Mouse (Mus musculus) thymus, postnatal 36 days (tissue): ENCODE data around the gene Mageb3.
A peak's percentile ranks its signal among the peaks of the same experiment; 100 is the strongest.
"Not testable (repeated sequence)": the region's sequence is repeated elsewhere in the genome, so short reads cannot be mapped to it uniquely, and the experiment has no call there.

Experiments used
- DNase-seq, 2 experiments: peaks; one replicate each; pipeline ENCODE4 v3.0.0; 2022; ENCODE audit warnings: mixed read lengths in 2 of 2

Mageb3 gene

DNA sequence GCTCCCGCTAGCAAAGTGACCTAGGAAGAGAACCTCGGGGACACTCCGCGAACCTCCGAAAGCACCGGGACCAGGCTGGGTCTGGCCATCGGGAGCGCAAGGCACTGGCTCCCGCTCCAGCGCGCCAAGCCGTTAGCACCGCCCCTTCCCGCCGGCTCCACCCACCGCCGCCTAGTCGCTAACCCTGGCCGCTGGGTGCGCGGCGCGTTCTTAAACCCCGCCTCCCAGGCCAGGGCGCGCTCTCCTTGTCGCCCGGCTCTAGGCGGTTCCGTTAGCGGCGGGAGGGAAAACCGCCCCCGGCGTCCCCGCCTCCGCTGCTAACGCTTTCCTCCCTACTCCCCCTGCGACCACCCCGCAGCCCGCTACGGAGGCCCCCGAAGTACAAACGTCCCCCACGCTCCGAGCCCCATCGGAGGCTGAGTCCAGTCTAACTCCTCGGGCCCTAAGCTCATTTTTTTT, at the start of gene Mageb3, which contains the start of gene Ctdspl2:
Gene Mageb3, minus strand, starts transcription at position 328 of the 459 bp plus-strand sequence.
Gene Ctdspl2, plus strand, starts transcription at position 237 of the 459 bp plus-strand sequence.
- DNase-seq = peak; percentile 98

DNA sequence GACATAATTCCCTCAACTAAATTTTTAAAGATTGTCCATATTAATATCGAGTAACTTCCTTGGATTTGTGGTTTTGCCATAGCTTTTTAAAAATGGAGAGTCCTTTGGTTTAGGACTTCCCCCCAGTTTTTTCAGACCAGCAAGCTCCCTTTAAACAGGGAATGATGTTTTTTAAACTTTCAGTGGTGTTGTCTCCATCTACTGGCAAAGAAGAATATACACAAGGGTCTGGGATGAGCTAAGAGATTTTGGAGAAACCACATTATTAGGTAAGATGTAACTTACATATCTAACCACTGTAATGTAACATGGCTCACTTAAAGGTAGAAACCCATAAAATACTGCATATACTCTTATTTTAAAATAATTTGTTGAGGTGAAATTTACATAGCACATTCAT, 39.8 kb upstream of the Mageb3 start:
- no peak for DNase-seq

DNA sequence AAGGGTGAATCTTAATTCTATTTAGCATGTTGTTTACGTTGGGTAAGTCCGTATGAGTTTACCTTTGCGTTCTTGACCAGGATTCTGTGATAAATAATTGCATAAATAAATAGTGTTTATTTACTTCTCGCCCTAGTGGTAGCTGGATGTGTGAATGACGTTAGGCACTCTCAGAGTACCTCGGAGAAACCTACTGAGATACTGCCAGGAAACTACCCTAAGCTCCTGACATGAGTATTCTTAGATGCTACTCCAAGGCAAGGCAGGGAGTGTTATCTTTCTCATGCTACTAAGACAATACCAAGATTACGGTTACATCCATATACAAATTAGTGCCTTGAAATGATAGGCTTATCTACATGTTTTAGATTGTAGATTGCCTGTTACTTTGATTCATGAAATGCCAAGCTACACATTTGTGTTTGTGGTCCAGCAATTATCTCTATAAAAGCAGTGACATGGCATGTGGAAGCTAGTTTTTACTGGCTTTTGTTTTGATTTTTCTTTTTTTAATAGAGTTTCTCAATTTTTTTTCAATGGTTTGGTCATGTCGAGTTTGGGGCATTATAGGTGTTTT, 1.4 kb upstream of the Mageb3 start:
- no peak for DNase-seq

DNA sequence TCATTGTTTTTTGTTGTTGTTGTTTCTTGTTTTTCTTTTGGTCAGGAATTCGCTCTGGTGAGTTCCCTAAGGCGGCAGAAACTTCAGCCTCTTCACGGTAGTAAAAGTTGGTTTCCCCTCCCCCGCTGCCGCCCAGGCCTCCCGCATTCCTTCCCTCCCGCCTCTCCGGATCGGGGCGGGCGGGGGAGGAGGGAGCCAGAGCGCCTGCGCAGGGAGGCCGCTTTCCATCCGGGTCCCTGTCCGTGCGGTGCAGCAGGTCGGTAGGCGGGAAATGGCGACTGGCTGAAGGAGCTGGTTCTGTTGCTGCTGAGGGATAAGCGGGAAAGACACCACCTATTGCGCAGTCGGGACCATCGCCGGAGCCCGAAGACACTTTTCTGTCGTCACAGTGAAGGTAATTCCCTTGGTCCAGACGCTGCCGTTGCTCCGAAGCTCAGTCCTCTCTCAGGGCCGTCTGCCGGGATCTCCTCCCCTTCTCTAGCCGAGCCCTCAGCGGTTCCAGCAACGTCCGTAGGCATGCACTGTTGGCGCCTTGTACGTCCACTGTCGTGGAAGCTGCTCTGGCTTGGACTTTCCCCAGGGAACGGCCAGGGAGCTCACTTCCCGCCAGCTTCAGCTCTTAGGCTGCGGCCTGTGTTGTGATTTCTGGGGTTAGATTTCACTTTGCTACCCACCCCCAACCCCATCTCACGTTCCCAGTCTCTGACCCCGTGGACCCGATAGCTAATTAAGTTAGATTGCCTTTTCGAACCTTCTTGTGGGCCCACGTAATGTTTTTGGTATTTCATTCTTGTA, 529 bp upstream of the Mageb3 start:
- DNase-seq = peak; percentile 94

DNA sequence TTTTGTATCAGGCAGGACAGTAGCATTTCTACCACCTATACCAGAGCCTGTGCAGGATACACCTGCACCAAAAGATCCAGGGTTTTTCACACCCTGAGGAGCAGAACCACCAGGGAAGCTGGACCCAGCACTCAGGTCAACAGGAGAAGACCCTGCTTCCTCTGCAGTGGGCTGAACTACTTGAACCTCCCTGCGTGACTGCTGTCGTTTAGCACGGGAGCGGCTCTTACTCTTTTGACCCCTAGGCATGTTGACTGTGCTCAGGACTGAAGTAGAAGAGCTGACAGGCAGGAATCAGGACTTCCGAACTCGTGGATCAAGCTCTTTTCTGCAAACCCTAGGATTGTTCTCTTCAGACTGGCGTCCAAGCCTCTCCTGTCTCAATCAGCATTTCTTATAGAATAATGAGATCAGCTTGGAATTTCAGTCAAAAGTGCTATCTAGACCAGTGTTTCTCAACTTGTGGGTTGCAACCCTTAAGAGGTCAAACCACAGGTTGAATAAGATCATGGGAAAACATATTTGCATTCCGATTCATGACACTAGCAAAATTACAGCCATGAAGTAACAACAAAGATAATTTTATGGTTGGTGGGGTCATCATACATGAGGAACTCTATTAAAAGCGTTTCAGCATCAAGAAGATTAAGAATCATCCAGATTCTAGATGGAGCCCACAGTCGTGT, 778 bp downstream of the Mageb3 start:
- peak; percentile 5 to 11 for DNase-seq

DNA sequence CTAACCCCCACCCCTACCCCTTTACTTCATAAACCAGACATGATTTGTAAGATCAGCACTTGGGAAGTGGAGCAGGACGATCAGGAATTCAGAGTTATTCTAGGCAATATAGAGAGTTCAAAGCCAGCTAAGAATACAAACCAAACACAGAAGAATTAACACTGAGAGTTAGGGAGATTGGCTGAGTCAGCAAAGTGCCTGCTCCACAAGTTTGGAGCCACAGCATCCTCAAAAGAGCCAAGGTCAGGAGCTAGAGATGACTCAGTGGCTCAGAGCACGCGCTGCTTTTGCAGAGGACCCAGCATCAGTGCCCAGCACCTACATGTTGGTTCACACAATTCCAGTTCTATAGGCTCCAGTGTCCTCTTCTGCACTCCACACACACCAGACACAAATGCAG, 12.5 kb downstream of the Mageb3 start:
- no peak for DNase-seq

DNA sequence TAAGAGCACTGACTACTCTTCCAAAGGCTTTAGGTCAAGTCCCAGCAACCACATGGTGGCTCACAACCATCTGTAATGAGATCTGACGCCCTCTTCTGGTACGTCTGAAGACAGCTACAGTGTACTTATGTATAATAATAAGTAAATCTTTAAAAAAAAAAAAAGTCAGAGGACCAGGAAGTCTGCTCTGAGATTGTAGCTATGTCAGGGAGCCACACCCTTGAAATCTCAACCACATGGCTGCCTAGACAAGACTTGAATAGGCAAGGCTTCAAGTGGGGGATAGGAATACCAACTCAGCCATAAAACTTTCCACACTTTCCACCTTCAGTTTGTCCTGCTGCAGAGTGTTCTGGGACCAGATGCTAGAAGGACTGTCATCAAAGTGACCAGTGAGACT, 18.3 kb downstream of the Mageb3 start:
- DNase-seq = not testable (repeated sequence)

DNA sequence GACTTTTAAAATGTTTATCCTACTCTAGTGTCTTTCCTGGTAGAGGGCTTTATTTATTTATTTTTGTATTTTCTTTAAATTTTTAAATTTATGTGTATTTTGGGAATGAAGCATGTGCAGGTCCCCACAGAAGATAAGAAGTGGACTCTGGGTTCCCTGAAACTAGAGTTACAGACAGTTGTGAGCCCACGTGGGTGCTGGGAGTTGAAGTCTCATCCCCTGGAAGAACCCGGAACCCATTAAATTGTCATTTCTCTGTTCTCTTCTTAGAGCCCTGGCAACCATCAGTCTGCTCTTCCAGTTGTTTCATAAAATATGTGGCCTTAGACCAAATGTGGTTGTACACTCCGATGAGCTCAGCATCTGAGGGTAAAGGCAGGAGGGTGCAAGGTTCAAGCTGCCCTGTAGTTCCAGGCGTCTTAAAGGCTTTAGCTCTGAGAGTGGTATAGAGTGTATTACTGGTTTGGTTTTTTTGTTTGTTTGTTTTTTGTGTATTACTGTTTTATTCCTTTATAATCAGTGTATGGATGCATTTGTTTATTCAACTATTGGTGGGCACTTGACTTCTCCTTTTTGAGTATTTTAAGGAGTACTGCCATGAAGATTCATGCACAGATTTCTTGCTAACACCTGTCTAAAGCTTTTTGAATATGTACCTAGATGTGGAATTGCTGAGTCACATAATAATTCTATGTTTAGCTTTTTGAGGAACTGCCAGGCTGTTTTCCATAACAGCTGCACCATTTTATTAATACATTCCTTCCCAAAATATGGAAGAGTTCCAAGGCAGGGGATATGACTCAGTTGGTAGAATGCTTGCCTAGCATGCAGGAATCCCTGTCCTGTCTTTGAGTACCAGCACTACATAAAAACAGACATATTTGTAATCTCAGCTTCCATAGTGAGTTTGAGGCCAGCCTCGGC, 39.6 kb downstream of the Mageb3 start:
- no peak for DNase-seq

DNA sequence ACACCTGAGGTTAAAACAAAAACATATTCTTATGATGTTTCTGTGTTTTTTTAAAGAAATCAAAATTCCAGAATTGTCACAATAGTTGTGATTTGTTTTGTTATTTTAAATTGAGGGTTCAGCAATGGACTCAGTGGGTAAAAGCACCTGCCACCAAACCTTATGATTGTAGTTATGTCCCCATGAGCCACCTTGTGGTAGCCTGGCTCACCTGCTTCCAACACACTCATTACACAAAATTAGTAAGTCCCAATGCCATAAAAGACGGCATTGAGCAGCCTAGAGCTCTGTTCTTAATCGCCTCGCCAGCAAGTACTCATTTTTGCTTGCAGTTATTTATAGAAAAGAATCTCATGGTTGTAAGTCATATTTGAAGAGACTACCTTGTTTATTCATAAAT, 45.9 kb downstream of the Mageb3 start:
- no peak for DNase-seq
